ENCODE assay signal across 8 mouse cellular contexts in genomic region chr11:114462755-114463374, GRCm38 (mm10).
DNase-seq lines count a peak whose midpoint lies in the region; ATAC-seq lines count a peak whose summit lies in the region.

No protein-coding gene starts in this region.

- ATAC-seq in frontal cortex, adult (ENCODE audit: low TSS enrichment): peak; percentile 78; the same call in 1 of the 2 replicates
- no peak for ATAC-seq in erythroid progenitor cell, adult 5-6 weeks (replicated peaks; ENCODE audit: low FRiP score, poor library complexity, severe bottlenecking)

- no peak for DNase-seq in frontal cortex, postnatal 36 days (ENCODE audit: low spot score in 2 of 2)
- DNase-seq in 416B (ENCODE audit: low read depth): peak; percentile 15
- peak; percentile 59 for DNase-seq in cerebellum, adult 11 months
- peak; percentile 36 to 46 for DNase-seq in heart, adult 9 months (ENCODE audit: low spot score in 2 of 2)
- DNase-seq in kidney, postnatal 4 days: peak; percentile 74 to 79
- peak; percentile 62 for DNase-seq in mesoderm, embryonic 11.5 days (ENCODE audit: low read depth, low spot score)

Comparison
In these comparisons a context has a peak if more than half of its experiments do, and no peak if none do; other contexts are left out.
1. DNase-seq: peak in 416B (single experiment), cerebellum, adult 11 months (single experiment), heart, adult 9 months (2 of 2), kidney, postnatal 4 days (2 of 2) and mesoderm, embryonic 11.5 days (single experiment); none in frontal cortex, postnatal 36 days (0 of 2).